Mouse (Mus musculus): ENCODE data around the gene Uncx. TPM values are rescaled to one million over a fixed set of nuclear protein-coding genes. Genes with fewer than 3 reads are reported as not detected.

The Uncx gene
- not detected in 2 replicates for polyA plus RNA-seq (2012; ENCODE audit: insufficient read depth, insufficient read length, low replicate concordance, missing spikeins)

GRCm38 (mm10) chr5:139543214-139543613, at the start of gene Uncx:
TSS of gene Uncx (plus strand) at chr5:139543494.
- Histone ChIP-seq H3K4me1 (ENCODE audit: control insufficient read depth, insufficient read depth, low read length) (peaks cover 6% of the 10 kb centered on the region; the same call in 1 of the 2 replicates), H3K4me3 (ENCODE audit: insufficient read depth, low read depth, low read length) (no peak within 1 kb of the TSS), H3K27ac (ENCODE audit: insufficient read depth, low read depth, low read length) (no peak within 1 kb of the TSS)
- WGBS, result 4% methylated on average over 15 of the region's 15 CpGs
- TF ChIP-seq POLR2A (IDR thresholded peaks at IDR 0.05; ENCODE audit: insufficient read depth, low read depth, low read length), result no peak
- no peak for TF ChIP-seq CTCF (IDR thresholded peaks at IDR 0.05; ENCODE audit: insufficient read depth, low read depth, low read length)

- no peak overlapping the region for H3K27ac ChIP-seq (ENCODE audit: insufficient read depth, low read depth, low read length)
- no peaks in the 10 kb centered on the region for H3K4me1 ChIP-seq (ENCODE audit: control insufficient read depth, insufficient read depth, low read length)
- 61% methylated on average over 5 of the region's 5 CpGs for WGBS
- TF ChIP-seq CTCF (IDR thresholded peaks at IDR 0.05; ENCODE audit: insufficient read depth, low read depth, low read length), result no peak
- TF ChIP-seq POLR2A (IDR thresholded peaks at IDR 0.05; ENCODE audit: insufficient read depth, low read depth, low read length), result no peak
- no peak overlapping the region for H3K4me3 ChIP-seq (ENCODE audit: insufficient read depth, low read depth, low read length)
Measured at GRCm38 (mm10) chr5:139493690-139494089, 49.6 kb upstream of the Uncx start.

GRCm38 (mm10) chr5:139495019-139495669, 48.1 kb upstream of the Uncx start:
- Histone ChIP-seq H3K4me1 (ENCODE audit: control insufficient read depth, insufficient read depth, low read length) (no peaks in the 10 kb centered on the region), H3K27ac (ENCODE audit: insufficient read depth, low read depth, low read length) (no peak overlapping the region), H3K4me3 (ENCODE audit: insufficient read depth, low read depth, low read length) (no peak overlapping the region)
- 54% methylated on average over 22 of the region's 22 CpGs for WGBS
- no peak for TF ChIP-seq POLR2A (IDR thresholded peaks at IDR 0.05; ENCODE audit: insufficient read depth, low read depth, low read length)
- no peak for TF ChIP-seq CTCF (IDR thresholded peaks at IDR 0.05; ENCODE audit: insufficient read depth, low read depth, low read length)

GRCm38 (mm10) chr5:139496939-139497338, 46.4 kb upstream of the Uncx start:
- 55% methylated on average over 5 of the region's 5 CpGs for WGBS
- Histone ChIP-seq H3K4me3 (ENCODE audit: insufficient read depth, low read depth, low read length) (no peak overlapping the region), H3K27ac (ENCODE audit: insufficient read depth, low read depth, low read length) (no peak overlapping the region), H3K4me1 (ENCODE audit: control insufficient read depth, insufficient read depth, low read length) (no peaks in the 10 kb centered on the region)
- TF ChIP-seq CTCF (IDR thresholded peaks at IDR 0.05; ENCODE audit: insufficient read depth, low read depth, low read length), result no peak
- TF ChIP-seq POLR2A (IDR thresholded peaks at IDR 0.05; ENCODE audit: insufficient read depth, low read depth, low read length), result no peak

- Histone ChIP-seq H3K4me3 (ENCODE audit: insufficient read depth, low read depth, low read length) (no peak overlapping the region), H3K27ac (ENCODE audit: insufficient read depth, low read depth, low read length) (no peak overlapping the region), H3K4me1 (ENCODE audit: control insufficient read depth, insufficient read depth, low read length) (no peaks in the 10 kb centered on the region)
- WGBS, result 57% methylated on average over 5 of the region's 5 CpGs
- no peak for TF ChIP-seq CTCF (IDR thresholded peaks at IDR 0.05; ENCODE audit: insufficient read depth, low read depth, low read length)
- no peak for TF ChIP-seq POLR2A (IDR thresholded peaks at IDR 0.05; ENCODE audit: insufficient read depth, low read depth, low read length)
Measured at GRCm38 (mm10) chr5:139498791-139499190, 44.5 kb upstream of the Uncx start.

DNA sequence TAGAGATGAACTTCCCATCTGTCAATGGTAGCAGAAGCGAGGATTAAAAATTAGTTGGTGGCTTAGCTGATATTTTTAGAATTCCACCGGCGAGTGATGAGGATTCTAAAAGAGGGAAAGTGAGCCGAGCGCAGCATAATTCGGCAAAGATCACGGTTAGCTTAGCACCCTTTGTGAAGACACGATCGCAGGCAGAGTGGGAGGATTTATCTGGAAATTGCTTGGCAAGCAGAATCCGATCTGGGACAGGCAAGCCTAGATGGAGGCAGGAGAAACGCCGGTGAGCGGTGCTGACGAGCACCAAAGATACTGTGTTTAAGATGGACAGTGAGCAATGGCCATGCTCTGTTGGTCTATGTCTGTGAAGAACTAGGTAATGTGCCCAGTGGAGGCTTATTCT, 41.0 kb upstream of the Uncx start:
- H3K4me3 ChIP-seq (ENCODE audit: insufficient read depth, low read depth, low read length), result no peak overlapping the region
- no peaks in the 10 kb centered on the region for H3K4me1 ChIP-seq (ENCODE audit: control insufficient read depth, insufficient read depth, low read length)
- TF ChIP-seq POLR2A (IDR thresholded peaks at IDR 0.05; ENCODE audit: insufficient read depth, low read depth, low read length), result no peak
- TF ChIP-seq CTCF (IDR thresholded peaks at IDR 0.05; ENCODE audit: insufficient read depth, low read depth, low read length), result no peak
- no peak overlapping the region for H3K27ac ChIP-seq (ENCODE audit: insufficient read depth, low read depth, low read length)
- WGBS, result 63% methylated on average over 14 of the region's 14 CpGs

DNA sequence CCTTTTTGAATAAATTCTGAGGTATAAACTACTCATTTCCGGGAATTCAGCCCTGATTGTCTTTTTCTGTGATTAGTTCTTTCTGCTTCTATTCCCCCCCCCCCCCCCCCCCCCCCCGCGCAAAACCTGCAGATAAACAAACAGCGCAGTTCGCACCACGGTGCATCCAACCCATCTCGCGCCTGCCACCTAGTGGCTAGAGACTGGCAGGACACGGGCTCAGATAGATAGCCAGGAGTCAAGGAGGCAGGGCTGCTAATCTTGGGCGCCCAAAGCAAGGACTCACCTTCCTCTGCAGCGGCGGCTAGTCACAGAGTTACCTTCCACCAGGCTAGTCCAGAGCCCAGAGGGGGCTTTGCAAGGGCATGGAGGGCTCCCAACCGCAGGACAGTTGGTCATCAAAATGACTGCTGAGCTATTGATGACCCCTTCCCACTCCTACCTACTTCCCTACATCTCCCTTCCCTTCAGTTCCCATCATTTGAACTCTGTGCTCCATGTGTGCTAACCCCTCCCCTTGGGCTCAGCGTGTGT, 38.2 kb upstream of the Uncx start:
- Histone ChIP-seq H3K4me1 (ENCODE audit: control insufficient read depth, insufficient read depth, low read length) (no peaks in the 10 kb centered on the region), H3K27ac (ENCODE audit: insufficient read depth, low read depth, low read length) (no peak overlapping the region), H3K4me3 (ENCODE audit: insufficient read depth, low read depth, low read length) (no peak overlapping the region)
- WGBS, result 5% methylated on average over 14 of the region's 14 CpGs
- TF ChIP-seq POLR2A (IDR thresholded peaks at IDR 0.05; ENCODE audit: insufficient read depth, low read depth, low read length), result no peak
- peak; percentile 70; the same call in 1 of the 2 replicates for TF ChIP-seq CTCF (IDR thresholded peaks at IDR 0.05; ENCODE audit: insufficient read depth, low read depth, low read length)

- TF ChIP-seq CTCF (IDR thresholded peaks at IDR 0.05; ENCODE audit: insufficient read depth, low read depth, low read length) (no peak), POLR2A (IDR thresholded peaks at IDR 0.05; ENCODE audit: insufficient read depth, low read depth, low read length) (no peak)
- no peaks in the 10 kb centered on the region for H3K4me1 ChIP-seq (ENCODE audit: control insufficient read depth, insufficient read depth, low read length)
- WGBS, result 22% methylated on average over 5 of the region's 5 CpGs
- no peak overlapping the region for H3K4me3 ChIP-seq (ENCODE audit: insufficient read depth, low read depth, low read length)
- no peak overlapping the region for H3K27ac ChIP-seq (ENCODE audit: insufficient read depth, low read depth, low read length)
Measured at GRCm38 (mm10) chr5:139506207-139506606, 37.1 kb upstream of the Uncx start.

DNA sequence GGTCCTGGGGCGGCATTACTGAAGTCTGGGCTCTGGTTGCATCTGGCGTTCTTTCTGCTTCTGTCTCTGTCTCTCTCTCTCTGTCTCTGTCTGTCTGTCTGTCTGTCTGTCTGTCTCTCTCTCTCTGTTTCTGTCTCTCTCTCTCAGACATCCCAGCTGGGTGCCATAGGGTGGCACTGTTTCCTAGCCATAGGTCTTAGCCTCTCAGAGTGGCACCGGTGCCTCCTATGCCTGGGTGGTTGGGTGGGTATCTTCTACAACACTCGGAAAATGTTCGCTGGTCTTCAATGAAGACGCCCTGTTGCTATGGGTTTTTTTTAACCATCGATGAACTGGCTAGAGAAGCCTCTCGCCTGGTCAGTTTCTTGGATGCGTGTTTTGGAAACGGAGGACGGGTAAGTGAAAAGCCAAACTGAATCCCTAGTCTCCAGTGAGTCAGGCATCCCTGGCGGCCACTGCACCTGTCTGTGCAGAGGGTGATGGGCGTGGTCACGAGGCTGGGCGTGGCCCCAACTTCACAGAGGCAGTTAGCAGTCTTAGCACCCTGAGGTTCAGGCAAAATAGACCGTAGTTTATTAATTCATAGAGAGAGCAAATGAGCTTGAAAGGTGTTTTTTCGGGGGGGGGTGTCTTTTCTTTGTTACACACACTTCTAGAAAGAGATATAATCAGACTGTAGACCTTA, 32.5 kb upstream of the Uncx start:
- H3K4me1 ChIP-seq (ENCODE audit: control insufficient read depth, insufficient read depth, low read length), result no peaks in the 10 kb centered on the region
- no peak overlapping the region for H3K27ac ChIP-seq (ENCODE audit: insufficient read depth, low read depth, low read length)
- no peak overlapping the region for H3K4me3 ChIP-seq (ENCODE audit: insufficient read depth, low read depth, low read length)
- no peak for TF ChIP-seq CTCF (IDR thresholded peaks at IDR 0.05; ENCODE audit: insufficient read depth, low read depth, low read length)
- no peak for TF ChIP-seq POLR2A (IDR thresholded peaks at IDR 0.05; ENCODE audit: insufficient read depth, low read depth, low read length)
- WGBS, result 9% methylated on average over 17 of the region's 17 CpGs
